Mouse (Mus musculus): ENCODE results near the gene Cdk6.
"Not testable (repeated sequence)": the region's sequence is repeated elsewhere in the genome, so short reads cannot be mapped to it uniquely, and the experiment has no call there.

The Cdk6 gene

DNA sequence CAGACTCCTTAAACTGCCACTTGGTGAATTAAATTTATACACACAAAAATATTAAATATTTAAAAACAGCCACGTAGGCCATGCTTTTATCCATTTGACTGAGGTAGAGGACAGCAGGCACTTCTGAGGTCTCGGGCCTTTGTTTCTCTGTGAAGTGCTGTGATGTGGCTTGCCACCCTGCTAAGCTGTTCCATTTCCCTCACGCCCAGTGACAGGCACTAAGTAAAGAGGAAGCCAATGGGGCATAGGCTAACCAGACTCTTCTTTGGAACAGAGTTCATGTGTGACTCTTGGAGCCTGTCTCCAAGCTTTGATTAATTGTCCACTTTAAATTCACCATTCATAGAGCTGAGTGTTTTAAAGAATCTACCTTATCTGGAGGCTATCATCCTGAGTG lies 79.5 kb downstream of the Cdk6 start:
- DNase-seq (ENCODE audit: low spot score in 2 of 2): no peak

DNA sequence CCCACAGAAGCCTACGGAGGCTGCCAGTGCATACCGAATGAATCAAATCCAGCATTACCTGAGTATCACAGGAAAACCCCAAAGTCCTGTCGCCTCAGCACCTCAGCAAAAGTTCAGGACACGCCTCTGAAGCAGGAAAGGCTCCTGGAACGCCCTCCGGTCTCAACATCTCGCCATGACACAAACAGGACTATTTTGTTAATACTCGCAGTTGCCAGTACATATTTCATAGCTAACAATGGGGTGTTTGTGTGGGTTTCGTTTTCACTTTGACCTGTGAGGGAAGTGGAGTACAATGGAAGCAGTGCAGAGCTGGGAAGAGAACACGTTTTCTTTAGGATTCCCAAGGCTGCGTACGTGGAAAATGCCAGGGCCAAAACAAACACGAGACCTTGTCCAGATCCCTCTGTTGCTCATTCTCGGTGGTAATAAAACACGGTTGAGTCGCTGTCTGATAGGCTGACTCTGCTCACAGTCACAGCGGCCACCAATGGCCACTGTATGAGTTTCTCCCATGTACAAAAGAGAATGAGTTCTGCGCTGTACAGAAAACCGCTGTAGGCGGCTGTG lies 91.9 kb downstream of the Cdk6 start:
- DNase-seq (ENCODE audit: low spot score in 2 of 2): not testable (repeated sequence)

DNA sequence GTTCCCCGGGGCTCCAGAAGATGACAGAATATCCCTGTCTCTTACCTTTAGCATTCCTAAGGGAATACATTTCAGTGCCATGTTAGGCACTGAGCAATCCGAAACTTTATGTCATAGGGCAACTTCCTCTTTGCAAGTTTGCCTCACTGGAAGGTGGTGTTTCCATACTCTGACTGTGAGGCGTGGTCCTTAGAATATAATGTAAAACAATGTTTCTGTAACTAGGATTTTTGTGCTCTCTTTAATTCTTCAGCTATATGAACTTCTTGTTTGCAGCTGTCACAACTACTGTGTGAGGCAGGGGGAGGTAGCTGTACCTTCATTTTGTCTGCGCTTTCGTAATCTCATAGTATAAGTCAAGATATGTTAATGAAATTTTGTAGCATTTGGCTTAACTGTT lies 92.8 kb downstream of the Cdk6 start:
- DNase-seq (ENCODE audit: low spot score in 2 of 2): not testable (repeated sequence)

- DNase-seq (ENCODE audit: low spot score in 2 of 2): not testable (repeated sequence)
Observed at GRCm38 (mm10) chr5:3438453-3439003, 97.2 kb downstream of the Cdk6 start.

- not testable (repeated sequence) for DNase-seq (ENCODE audit: low spot score in 2 of 2)
Observed at GRCm38 (mm10) chr5:3439386-3439785, 98.1 kb downstream of the Cdk6 start.

- DNase-seq (ENCODE audit: low spot score in 2 of 2): not testable (repeated sequence)
Observed at GRCm38 (mm10) chr5:3442524-3442923, 101.2 kb downstream of the Cdk6 start.

DNA sequence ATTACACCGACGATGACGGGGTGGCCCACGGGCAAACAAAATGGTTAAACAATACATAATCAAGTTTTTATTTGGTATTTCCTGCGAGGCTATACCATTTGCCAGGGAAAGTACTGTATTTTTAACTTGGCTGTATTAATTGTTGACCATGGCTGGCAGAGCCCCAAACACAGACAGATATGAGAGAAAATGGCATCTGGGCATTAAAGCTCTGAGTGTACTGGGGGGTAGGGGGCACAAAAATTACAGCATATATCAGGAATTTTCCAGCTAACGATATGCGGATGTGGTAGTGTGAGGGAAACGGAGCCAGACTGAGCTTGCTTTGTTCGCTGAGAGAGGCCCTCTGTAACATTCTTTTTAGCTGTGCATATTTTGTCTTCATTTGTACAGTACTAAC lies 109.9 kb downstream of the Cdk6 start:
- DNase-seq (ENCODE audit: low spot score in 2 of 2): not testable (repeated sequence)

DNA sequence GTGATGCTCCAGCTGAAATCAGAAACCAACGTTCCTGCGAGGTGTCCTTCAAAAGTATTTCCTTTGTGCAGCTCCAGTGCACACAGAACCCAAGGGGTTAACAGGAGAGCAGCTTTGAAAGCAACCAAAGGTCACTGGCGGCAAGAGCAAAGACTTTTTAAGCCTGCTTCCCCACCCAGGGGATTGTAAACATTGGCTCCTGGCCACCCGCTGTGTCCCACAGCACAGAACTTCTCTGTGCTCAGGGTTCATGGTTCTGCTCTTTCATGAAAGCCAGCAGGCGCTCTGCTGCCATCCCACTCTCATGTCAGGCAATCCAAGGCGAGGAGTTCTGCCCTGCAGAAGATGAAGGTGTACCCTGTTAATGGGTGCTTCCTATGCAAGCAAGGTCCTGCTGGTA lies 112.7 kb downstream of the Cdk6 start:
- peak in 1 of 2 experiments; percentile 11 for DNase-seq (ENCODE audit: low spot score in 2 of 2)

GRCm38 (mm10) chr5:3460907-3461306 lies 119.6 kb downstream of the Cdk6 start:
- no peak for DNase-seq (ENCODE audit: low spot score in 2 of 2)

- no peak for DNase-seq (ENCODE audit: low spot score in 2 of 2)
Observed at GRCm38 (mm10) chr5:3461401-3461800, 120.1 kb downstream of the Cdk6 start.

GRCm38 (mm10) chr5:3462897-3463757 lies 121.8 kb downstream of the Cdk6 start:
- no peak for DNase-seq (ENCODE audit: low spot score in 2 of 2)

DNA sequence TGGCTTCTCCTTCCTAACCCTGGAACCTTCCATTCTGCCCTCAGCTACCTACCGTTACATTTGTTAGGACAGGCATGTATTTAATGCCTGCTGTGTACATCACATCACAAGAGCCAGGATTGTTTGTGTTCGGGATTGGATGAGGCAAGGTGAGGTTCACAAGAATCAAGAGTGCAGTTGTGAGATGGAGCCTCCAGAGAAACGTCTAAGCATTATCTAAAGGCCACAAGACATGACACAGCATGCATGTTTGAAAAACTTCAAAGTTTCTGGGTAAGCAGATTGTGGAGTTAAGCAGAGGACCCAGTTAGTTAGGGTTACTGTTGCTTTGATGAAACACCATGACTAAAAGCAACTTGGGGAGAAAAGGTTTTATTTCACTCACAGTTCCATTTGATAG lies 122.5 kb downstream of the Cdk6 start:
- DNase-seq (ENCODE audit: low spot score in 2 of 2): no peak

DNA sequence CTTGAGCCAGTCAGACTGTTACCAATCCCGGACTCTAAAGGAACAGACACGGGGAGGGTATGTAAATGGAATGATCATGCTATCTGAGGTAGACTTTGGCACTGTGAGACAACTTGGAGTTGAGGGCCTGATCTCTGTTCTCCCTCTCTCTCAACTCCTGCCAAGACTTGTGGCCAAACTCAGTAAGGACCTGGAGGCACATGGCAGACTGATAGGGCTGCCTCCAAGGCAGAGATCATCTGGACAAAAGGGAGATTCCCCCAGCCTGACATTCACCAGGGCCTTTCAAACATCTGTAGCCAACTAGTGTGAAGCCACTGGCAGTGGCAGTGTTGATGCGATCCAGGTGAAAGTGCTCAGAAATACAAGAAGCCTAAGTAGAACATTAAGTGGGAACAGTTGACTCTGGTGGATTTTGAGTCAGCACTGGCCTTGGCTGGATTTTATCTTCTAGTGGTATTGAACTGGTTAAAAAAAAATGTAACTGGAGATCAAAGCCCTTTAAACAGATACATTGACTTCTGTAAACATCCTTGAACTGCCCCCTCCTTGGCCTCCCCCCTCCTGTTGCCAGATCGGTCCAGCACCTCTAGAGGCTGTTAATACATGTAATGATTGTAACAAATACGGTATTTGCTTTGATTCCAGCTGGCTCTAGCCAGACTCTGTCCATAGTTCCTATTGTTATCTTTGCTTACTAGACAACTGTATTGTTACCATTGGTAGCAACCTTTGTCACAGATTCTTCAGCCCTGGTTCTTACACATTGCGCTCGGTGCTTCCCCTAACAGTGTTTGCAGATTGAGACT lies 125.0 kb downstream of the Cdk6 start:
- DNase-seq (ENCODE audit: low spot score in 2 of 2): no peak

- DNase-seq (ENCODE audit: low spot score in 2 of 2): no peak
Observed at GRCm38 (mm10) chr5:3470866-3471265, 129.6 kb downstream of the Cdk6 start.

GRCm38 (mm10) chr5:3472311-3473156 lies 131.2 kb downstream of the Cdk6 start:
- DNase-seq (ENCODE audit: low spot score in 2 of 2): no peak

GRCm38 (mm10) chr5:3477711-3478110 lies 136.4 kb downstream of the Cdk6 start:
- DNase-seq (ENCODE audit: low spot score in 2 of 2): no peak

DNA sequence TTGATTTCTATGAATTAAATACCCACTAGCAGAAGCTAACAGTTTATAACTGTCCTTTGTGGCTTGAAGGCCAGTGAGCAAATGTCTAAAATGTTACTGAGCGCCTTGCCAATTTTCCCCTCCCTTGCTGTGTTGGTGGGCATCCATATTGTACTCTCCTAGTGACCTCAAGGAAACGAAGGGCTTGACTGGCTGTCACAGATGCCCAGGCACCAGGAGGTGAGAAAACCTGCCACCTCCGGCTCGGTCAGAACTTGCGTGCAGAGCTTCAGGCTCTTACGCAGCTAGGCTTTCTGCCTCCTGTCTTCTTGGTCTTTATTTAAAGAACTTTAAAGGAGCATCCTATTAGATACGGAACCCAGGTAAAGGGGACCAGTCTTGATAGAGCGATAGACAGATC lies 136.9 kb downstream of the Cdk6 start:
- no peak for DNase-seq (ENCODE audit: low spot score in 2 of 2)

DNA sequence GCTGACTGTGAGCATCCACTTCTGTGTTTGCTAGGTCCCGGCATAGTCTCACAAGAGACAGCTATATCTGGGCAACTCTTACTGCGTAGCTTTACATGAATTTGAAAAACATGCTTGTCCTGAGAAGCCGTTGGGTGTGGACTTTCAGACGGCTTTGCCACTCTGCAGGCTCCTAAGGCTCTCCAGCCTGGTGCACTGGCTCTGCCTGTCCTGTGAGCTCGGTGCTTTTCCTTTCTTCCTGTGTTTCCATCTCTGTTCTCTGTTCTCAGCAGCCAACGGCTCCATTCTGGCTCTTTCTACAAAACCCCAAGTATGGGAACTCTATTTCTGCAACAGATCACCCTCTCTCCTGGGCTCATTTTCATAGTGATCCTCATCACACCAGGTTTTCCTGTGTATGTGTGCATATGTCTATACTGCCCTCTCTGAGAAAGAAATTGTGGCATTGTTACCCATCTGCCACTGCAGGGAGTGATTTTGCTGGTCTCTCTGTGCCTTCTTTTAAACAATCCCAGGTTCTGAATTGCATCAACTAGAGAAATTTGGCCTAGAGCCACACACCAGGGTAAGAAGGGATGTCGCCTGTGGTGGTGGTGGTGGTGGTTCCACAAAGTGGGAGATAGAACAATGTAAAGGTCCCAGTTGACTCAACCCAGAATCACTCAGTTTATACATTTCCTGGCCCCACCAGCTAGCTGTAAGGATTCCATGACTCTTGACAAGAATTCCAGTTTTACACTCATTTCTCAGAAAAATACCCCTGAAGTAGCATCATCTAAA lies 137.9 kb downstream of the Cdk6 start:
- DNase-seq (ENCODE audit: low spot score in 2 of 2): no peak

DNA sequence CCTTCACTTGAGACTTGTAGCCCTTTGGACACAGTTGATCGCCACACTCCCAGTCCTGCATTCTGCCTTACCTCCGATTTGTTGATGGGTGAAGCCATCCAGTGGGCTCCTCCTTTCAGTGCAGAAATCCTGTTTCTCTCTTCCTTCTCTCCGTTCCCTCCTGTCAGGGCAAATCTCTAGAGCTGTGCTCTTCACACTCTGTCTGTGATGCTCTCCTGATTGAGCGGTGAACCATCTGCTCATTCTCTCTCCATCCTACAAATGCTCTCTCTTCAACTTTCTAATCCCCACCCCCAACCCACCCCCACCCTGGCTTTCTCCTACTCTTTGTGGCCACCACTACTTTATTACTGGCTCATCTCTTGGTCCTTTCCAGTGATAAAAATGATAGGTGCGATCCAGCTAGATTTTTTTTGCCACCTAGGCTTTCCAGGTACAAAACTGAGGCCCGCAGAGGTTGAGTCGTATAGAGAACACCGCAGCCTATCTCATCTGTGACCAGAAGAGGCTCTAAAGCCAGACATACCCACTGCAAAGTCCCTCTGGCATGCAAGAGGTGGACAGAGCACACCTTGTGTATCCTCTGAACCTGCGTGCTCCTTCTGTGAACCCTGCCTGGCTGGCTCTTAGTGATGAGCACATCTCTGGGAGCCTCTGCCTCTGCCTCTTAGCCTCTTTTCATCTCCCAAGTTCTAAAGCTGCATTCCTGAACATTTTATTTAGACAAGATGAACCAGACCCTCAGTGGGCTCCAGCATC lies 139.5 kb downstream of the Cdk6 start:
- no peak for DNase-seq (ENCODE audit: low spot score in 2 of 2)

- no peak for DNase-seq (ENCODE audit: low spot score in 2 of 2)
Observed at GRCm38 (mm10) chr5:3482474-3482873, 141.2 kb downstream of the Cdk6 start.
